In genomic region chr16:17776828-17777227, GRCm38 (mm10) we compare ENCODE assay signal across 8 mouse cellular contexts. TPM values are rescaled to one million over a fixed set of nuclear protein-coding genes. Genes with fewer than 3 reads are reported as not detected.
DNase-seq lines count a peak whose midpoint lies in the region; ATAC-seq and TF ChIP-seq lines count a peak whose summit lies in the region.

No protein-coding gene starts in this region.

- no peak overlapping the region for H3K4me3 ChIP-seq in liver, adult 2 months (ENCODE audit: insufficient read depth, low read depth, low read length)
- H3K4me3 ChIP-seq in liver, embryonic 11.5 days (ENCODE audit: low read depth, low read length), result no peak overlapping the region
- H3K4me3 ChIP-seq in liver, postnatal 0 days (ENCODE audit: low read depth, low read length), result no peak overlapping the region

- 77% methylated on average over 11 of the region's 11 CpGs for WGBS in liver, adult 2 months
- 67% methylated on average over 11 of the region's 11 CpGs for WGBS in liver, embryonic 11.5 days
- 64% methylated on average over 11 of the region's 11 CpGs for WGBS in liver, postnatal 0 days (ENCODE audit: insufficient replicate concordance)

- peak; percentile 57; the same call in 1 of the 2 replicates for TF ChIP-seq CTCF in liver, adult 2 months (IDR thresholded peaks at IDR 0.05; ENCODE audit: low read depth, low read length)
- TF ChIP-seq CTCF in liver, postnatal 0 days (IDR thresholded peaks at IDR 0.05; ENCODE audit: low read depth), result peak; percentile 72

- peak; percentile 62 to 82 for DNase-seq in cerebellum, postnatal 14 days
- DNase-seq in liver, adult 2 months (ENCODE audit: extremely low read depth, low read depth, low spot score), result no peak
- DNase-seq in liver, embryonic 11.5 days (ENCODE audit: low spot score), result no peak
- peak; percentile 65 for DNase-seq in R1 (ENCODE audit: low read depth, low spot score)
- DNase-seq in liver, postnatal 0 days, result peak; percentile 47
- DNase-seq in ovary, postnatal 10 days (ENCODE audit: low spot score), result no peak
- DNase-seq in urinary bladder, adult 18-20 months (ENCODE audit: low spot score in 2 of 2), result no peak

- no peak overlapping the region for H3K27ac ChIP-seq in liver, adult 2 months (replicated peaks; ENCODE audit: insufficient read depth, low read depth, low read length)
- H3K27ac ChIP-seq in liver, embryonic 11.5 days (ENCODE audit: low read depth, low read length), result no peak overlapping the region
- no peak overlapping the region for H3K27ac ChIP-seq in liver, postnatal 0 days (ENCODE audit: low read depth)

- H3K4me2 ChIP-seq in liver, embryonic 11.5 days, result no peak overlapping the region
- H3K4me2 ChIP-seq in liver, postnatal 0 days (ENCODE audit: low read depth, low read length), result no peak overlapping the region

- no peaks in the 10 kb centered on the region for H3K4me1 ChIP-seq in liver, adult 2 months (ENCODE audit: control insufficient read depth, insufficient read depth, low read length)
- H3K4me1 ChIP-seq in liver, embryonic 11.5 days (replicated peaks; ENCODE audit: control insufficient read depth, insufficient read depth, low read length), result no peaks in the 10 kb centered on the region
- H3K4me1 ChIP-seq in liver, postnatal 0 days (ENCODE audit: insufficient read depth), result no peaks in the 10 kb centered on the region

- no peaks in the 10 kb centered on the region; the same call in 1 of the 2 replicates for H3K79me2 ChIP-seq in liver, adult 2 months (ENCODE audit: control insufficient read depth, insufficient read depth, low read length)

- no peaks in the 10 kb centered on the region for H3K9me3 ChIP-seq in liver, embryonic 11.5 days (ENCODE audit: control insufficient read depth, low read length)
- H3K9me3 ChIP-seq in liver, postnatal 0 days (ENCODE audit: low read length), result no peaks in the 10 kb centered on the region

- H3K27me3 ChIP-seq in liver, adult 2 months (ENCODE audit: control insufficient read depth, insufficient read depth, low read length), result no peaks in the 10 kb centered on the region
- no peaks in the 10 kb centered on the region for H3K27me3 ChIP-seq in liver, embryonic 11.5 days (replicated peaks; ENCODE audit: control insufficient read depth, insufficient read depth, low read length)
- no peaks in the 10 kb centered on the region for H3K27me3 ChIP-seq in liver, postnatal 0 days (ENCODE audit: insufficient read depth, low read length)

- no peak for TF ChIP-seq POLR2A in liver, adult 2 months (IDR thresholded peaks at IDR 0.05; ENCODE audit: extremely low read depth, insufficient read depth, low read length)

- peaks cover 26% of the 10 kb centered on the region for H3K36me3 ChIP-seq in liver, adult 2 months (ENCODE audit: control insufficient read depth, insufficient read depth, low read length)
- H3K36me3 ChIP-seq in liver, embryonic 11.5 days (ENCODE audit: control insufficient read depth, insufficient read depth, low read length), result peaks cover 24% of the 10 kb centered on the region
- peaks cover 21% of the 10 kb centered on the region for H3K36me3 ChIP-seq in liver, postnatal 0 days (replicated peaks; ENCODE audit: insufficient read depth, low read length)

- TF ChIP-seq EP300 in liver, postnatal 0 days (IDR thresholded peaks at IDR 0.05; ENCODE audit: low read depth), result no peak

- no peak for ATAC-seq in cerebellum, adult (ENCODE audit: insufficient number of reproducible peaks, low FRiP score, low TSS enrichment)
- no peak for ATAC-seq in liver, embryonic 11.5 days (replicated peaks; ENCODE audit: low FRiP score)
- no peak for ATAC-seq in liver, postnatal 0 days

- H3K9ac ChIP-seq in liver, adult 2 months (ENCODE audit: low read depth, low read length), result no peak overlapping the region
- H3K9ac ChIP-seq in liver, embryonic 11.5 days (ENCODE audit: low read depth, low read length), result no peak overlapping the region
- H3K9ac ChIP-seq in liver, postnatal 0 days (replicated peaks), result no peak overlapping the region

RNA-seq across cellular contexts. Expression of gene Klhl22, which starts 17.4 kb away (rescaled TPM):
- total RNA-seq in liver, adult 2 months (2014; rRNA removed), result 9.7 and 10.2 TPM in 2 replicates
- polyA plus RNA-seq in liver, adult 2 months (2012; rRNA removed), result 25.5 and 28.2 TPM in 2 replicates
- polyA plus RNA-seq in liver, embryonic 11.5 days (2014; fragmentation: Nextera tagmentation; extraction: Ambion mirVana), result 47.5 and 49.3 TPM in 2 replicates
- 7.8 and 8.0 TPM in 2 replicates for polyA plus RNA-seq in liver, postnatal 0 days (2015; fragmentation: Nextera tagmentation; extraction: Ambion mirVana)

RNA-seq across cellular contexts. Expression of gene Scarf2, which starts 20.3 kb away (rescaled TPM):
- total RNA-seq in liver, adult 2 months (2014; rRNA removed), result 1.8 and 2.3 TPM in 2 replicates
- polyA plus RNA-seq in liver, adult 2 months (2012; rRNA removed), result 6.2 and 7.7 TPM in 2 replicates
- polyA plus RNA-seq in liver, embryonic 11.5 days (2014; fragmentation: Nextera tagmentation; extraction: Ambion mirVana), result 5.8 and 6.9 TPM in 2 replicates
- polyA plus RNA-seq in liver, postnatal 0 days (2015; fragmentation: Nextera tagmentation; extraction: Ambion mirVana), result 0.97 and 1.6 TPM in 2 replicates

RNA-seq across cellular contexts. Expression of gene Med15, which starts 44.1 kb away (rescaled TPM):
- 14.8 and 23.4 TPM in 2 replicates for total RNA-seq in liver, adult 2 months (2014; rRNA removed)
- 32.6 and 49.7 TPM in 2 replicates for polyA plus RNA-seq in liver, adult 2 months (2012; rRNA removed)
- 44.8 and 46.7 TPM in 2 replicates for polyA plus RNA-seq in liver, embryonic 11.5 days (2014; fragmentation: Nextera tagmentation; extraction: Ambion mirVana)
- polyA plus RNA-seq in liver, postnatal 0 days (2015; fragmentation: Nextera tagmentation; extraction: Ambion mirVana), result 11.0 and 11.6 TPM in 2 replicates

RNA-seq across cellular contexts. Expression of gene B830017H08Rik, which starts 56.1 kb away (rescaled TPM):
- total RNA-seq in liver, adult 2 months (2014; rRNA removed), result not detected in 2 replicates
- not detected in 2 replicates for polyA plus RNA-seq in liver, adult 2 months (2012; rRNA removed)
- polyA plus RNA-seq in liver, embryonic 11.5 days (2014; fragmentation: Nextera tagmentation; extraction: Ambion mirVana), result not detected in 2 replicates
- not detected in 2 replicates for polyA plus RNA-seq in liver, postnatal 0 days (2015; fragmentation: Nextera tagmentation; extraction: Ambion mirVana)

Comparison
In these comparisons a context has a peak if more than half of its experiments do, and no peak if none do; other contexts are left out.
1. DNase-seq: peak in cerebellum, postnatal 14 days (2 of 2), R1 (single experiment) and liver, postnatal 0 days (single experiment); none in liver, adult 2 months (single experiment), liver, embryonic 11.5 days (single experiment), ovary, postnatal 10 days (single experiment) and urinary bladder, adult 18-20 months (0 of 2).